Mouse (Mus musculus) kidney, adult 18-20 months (tissue): ENCODE data around the gene Cmpk1.

Experiments
- DNase-seq: peaks from one replicate; pipeline ENCODE4 v3.0.0; 2021

The Cmpk1 gene

GRCm38 (mm10) chr4:114942583-114942982, 44.5 kb downstream of the Cmpk1 start:
- no peak for DNase-seq

GRCm38 (mm10) chr4:114942112-114942511, 44.9 kb downstream of the Cmpk1 start:
- no peak for DNase-seq

GRCm38 (mm10) chr4:114941311-114941710, 45.7 kb downstream of the Cmpk1 start:
- no peak for DNase-seq

- DNase-seq, result no peak
Measured at GRCm38 (mm10) chr4:114938248-114938647, 48.8 kb downstream of the Cmpk1 start.

GRCm38 (mm10) chr4:114937459-114938047, 49.5 kb downstream of the Cmpk1 start:
- no peak for DNase-seq

- no peak for DNase-seq
Measured at GRCm38 (mm10) chr4:114934188-114934587, 52.9 kb downstream of the Cmpk1 start.

- no peak for DNase-seq
Measured at GRCm38 (mm10) chr4:114932747-114933146, 54.3 kb downstream of the Cmpk1 start.

- DNase-seq, result no peak
Measured at GRCm38 (mm10) chr4:114929155-114929554, 57.9 kb downstream of the Cmpk1 start.

- DNase-seq, result no peak
Measured at GRCm38 (mm10) chr4:114925917-114926312, 61.1 kb downstream of the Cmpk1 start, which contains the start of gene Foxe3. TSS of gene Foxe3 (minus strand) at chr4:114926013.

- DNase-seq, result peak; percentile 23
Measured at GRCm38 (mm10) chr4:114924971-114925916, 61.8 kb downstream of the Cmpk1 start.

GRCm38 (mm10) chr4:114917091-114917490, 70.0 kb downstream of the Cmpk1 start:
- DNase-seq, result peak; percentile 41

GRCm38 (mm10) chr4:114916056-114916455, 71.0 kb downstream of the Cmpk1 start:
- no peak for DNase-seq

- peak; percentile 60 for DNase-seq
Measured at GRCm38 (mm10) chr4:114913594-114913962, 73.5 kb downstream of the Cmpk1 start.

GRCm38 (mm10) chr4:114912705-114913593, 74.1 kb downstream of the Cmpk1 start:
- DNase-seq, result no peak

GRCm38 (mm10) chr4:114909602-114910484, 77.2 kb downstream of the Cmpk1 start:
- peak; percentile 43 for DNase-seq
